Comparison of ENCODE assay signal across 8 mouse cellular contexts in genomic region chr2:155236362-155236992, GRCm38 (mm10). TPM values are rescaled to one million over a fixed set of nuclear protein-coding genes. Genes with fewer than 3 reads are reported as not detected.
DNase-seq lines count a peak whose midpoint lies in the region; ATAC-seq and TF ChIP-seq lines count a peak whose summit lies in the region.

Gene Dynlrb1 (plus strand): TSS chr2:155236533.

- no peaks in the 10 kb centered on the region for H3K9me3 ChIP-seq in hindbrain, postnatal 0 days (ENCODE audit: low read length)

- peak within 1 kb of the TSS; percentile 99 for H3K4me3 ChIP-seq in gastrocnemius, adult 2 months
- H3K4me3 ChIP-seq in hindbrain, postnatal 0 days (ENCODE audit: low read length), result peak within 1 kb of the TSS; percentile 72
- peak within 1 kb of the TSS; percentile 82 for H3K4me3 ChIP-seq in left cerebral cortex, adult 2 months

- no peaks in the 10 kb centered on the region for H3K36me3 ChIP-seq in hindbrain, postnatal 0 days (ENCODE audit: insufficient read depth, low read length)

- peak within 1 kb of the TSS; percentile 96 for H3K27ac ChIP-seq in gastrocnemius, adult 2 months
- H3K27ac ChIP-seq in hindbrain, postnatal 0 days, result peak within 1 kb of the TSS; percentile 88
- peak within 1 kb of the TSS; percentile 96 for H3K27ac ChIP-seq in left cerebral cortex, adult 2 months

- H3K4me2 ChIP-seq in hindbrain, postnatal 0 days (ENCODE audit: low read depth, low read length), result peak within 1 kb of the TSS; percentile 71

- intact Hi-C loops in gastrocnemius, adult 2 months (cut with DNase I), result loop anchor here (5.0 kb wide), 1 partner anchor 151 kb away; no protein-coding TSS in a partner anchor
- intact Hi-C loops in left cerebral cortex, adult 2 months (cut with DNase I), result loop anchor here (5.0 kb wide), 1 partner anchor 146 kb away; the partner anchor contains the start of gene Trp53inp2

- TF ChIP-seq CTCF in gastrocnemius, adult 2 months (IDR thresholded peaks at IDR 0.05), result peak; percentile 31; the same call in 1 of the 2 replicates
- TF ChIP-seq CTCF in hindbrain, postnatal 0 days (IDR thresholded peaks at IDR 0.05; ENCODE audit: low read depth), result peak; percentile 37; the same call in 1 of the 2 replicates
- TF ChIP-seq CTCF in left cerebral cortex, adult 2 months (IDR thresholded peaks at IDR 0.05), result no peak; the same call in 1 of the 2 replicates

- no peaks in the 10 kb centered on the region for H3K27me3 ChIP-seq in hindbrain, postnatal 0 days (ENCODE audit: insufficient read depth, low read length)

- DNase-seq in ZHBTc4 (ENCODE audit: low read depth, low spot score), result peak; percentile 97
- peak; percentile 99 for DNase-seq in gastrocnemius, adult 2 months
- DNase-seq in hindbrain, postnatal 0 days (ENCODE audit: low spot score), result peak; percentile 98
- peak; percentile 99 to 100 for DNase-seq in left cerebral cortex, adult 2 months (ENCODE audit: extremely low spot score in 1 of 2, low spot score in 2 of 2)
- peak; percentile 100 for DNase-seq in right cerebral cortex, adult 2 months (ENCODE audit: low spot score in 2 of 2)
- DNase-seq in urinary bladder, postnatal 14 days (ENCODE audit: low spot score), result peak; percentile 100

- peaks cover 15% of the 10 kb centered on the region for H3K4me1 ChIP-seq in hindbrain, postnatal 0 days (ENCODE audit: insufficient read depth, low read length)

- H3K9ac ChIP-seq in hindbrain, postnatal 0 days (replicated peaks; ENCODE audit: low read length), result peak within 1 kb of the TSS; percentile 86

- peak; percentile 98 for ATAC-seq in common myeloid progenitor, adult 5-6 weeks (replicated peaks; ENCODE audit: low read depth, poor library complexity, severe bottlenecking)
- peak; percentile 100 for ATAC-seq in hindbrain, postnatal 0 days
- ATAC-seq in megakaryocyte, adult 5-6 weeks (ENCODE audit: poor library complexity, severe bottlenecking), result peak; percentile 97

- under 1% methylated on average over 50 of the region's 50 CpGs for WGBS in hindbrain, postnatal 0 days

RNA-seq across cellular contexts. Expression of gene Dynlrb1, which starts in this region (rescaled TPM):
- 233 and 253 TPM in 2 replicates for total RNA-seq in common myeloid progenitor, adult 5-6 weeks (2017)
- 100 to 1,000 TPM; 100 to 128 TPM for total RNA-seq in gastrocnemius, adult 2 months (2021)
- 264 and 266 TPM in 2 replicates for total RNA-seq in hindbrain, postnatal 0 days (2014; rRNA removed)
- 725 and 778 TPM in 2 replicates for polyA plus RNA-seq in hindbrain, postnatal 0 days (2015; fragmentation: Nextera tagmentation; extraction: Ambion mirVana)
- total RNA-seq in left cerebral cortex, adult 2 months (2021), result 100 to 1,000 TPM; 294 to 305 TPM
- 365 and 368 TPM in 2 replicates for total RNA-seq in megakaryocyte, adult 5-6 weeks (2015)
- 240 and 243 TPM in 2 replicates for total RNA-seq in megakaryocyte, adult 5-6 weeks (2017)

Comparison
In these comparisons a context has a peak if more than half of its experiments do, and no peak if none do; other contexts are left out.
1. Peak in every context shown above with its lines: DNase-seq, ATAC-seq, H3K4me3 ChIP-seq and H3K27ac ChIP-seq.